Mouse (Mus musculus) liver, embryonic 18 days (tissue): Measurements from ENCODE around the gene Mag. TPM values are rescaled to one million over a fixed set of nuclear protein-coding genes. Genes with fewer than 3 reads are reported as not detected.

ENCODE experiments used
- polyA plus RNA-seq: library from polyadenylated mRNA; depleted of rRNA; stranded (reverse); fragments of >200 nt; gene quantifications from 2 replicates; pipeline ENCODE4 v1.2.3, GENCODE M21; 2012; rRNA removed

Gene Mag
- polyA plus RNA-seq: 0.32 and 0.35 TPM in 2 replicates

GRCm38 (mm10) chr7:30914732-30915131, at the start of gene Mag:
Gene Mag (minus strand): TSS chr7:30914873.

DNA sequence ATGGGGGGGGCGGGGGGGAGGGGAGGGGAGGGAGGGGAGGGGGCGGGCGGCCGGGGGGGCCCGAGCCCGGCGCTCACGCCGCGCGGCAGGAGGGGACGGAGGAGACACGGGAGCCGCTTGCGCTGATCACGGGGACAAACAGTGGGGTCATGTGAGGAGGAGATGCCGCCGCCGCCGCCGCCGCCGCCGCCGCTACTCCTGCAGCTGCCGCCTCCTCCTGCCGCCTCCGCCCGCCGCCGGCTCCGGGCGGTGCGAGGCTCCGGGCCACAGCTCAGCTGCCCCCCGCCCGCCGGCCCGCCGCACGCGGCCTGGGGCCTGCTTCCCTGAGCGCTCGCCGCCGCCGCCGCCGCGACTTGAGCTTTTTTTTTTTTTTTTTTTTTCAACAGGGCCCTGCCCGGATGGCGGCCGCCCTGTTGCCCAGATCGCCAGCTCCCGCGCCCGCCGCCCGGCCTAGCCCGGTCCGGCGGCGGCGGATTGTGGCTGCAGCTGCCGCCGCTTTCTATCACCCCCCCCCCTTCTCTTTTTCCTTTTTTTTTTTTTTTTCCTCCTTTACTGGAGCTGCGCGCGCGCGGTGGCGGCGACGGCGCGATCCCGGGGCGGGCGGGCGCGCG, 42.2 kb upstream of the Mag start, which contains the start of gene Usf2:
Gene Usf2, minus strand, starts transcription at position 48 of the 611 bp plus-strand sequence.

DNA sequence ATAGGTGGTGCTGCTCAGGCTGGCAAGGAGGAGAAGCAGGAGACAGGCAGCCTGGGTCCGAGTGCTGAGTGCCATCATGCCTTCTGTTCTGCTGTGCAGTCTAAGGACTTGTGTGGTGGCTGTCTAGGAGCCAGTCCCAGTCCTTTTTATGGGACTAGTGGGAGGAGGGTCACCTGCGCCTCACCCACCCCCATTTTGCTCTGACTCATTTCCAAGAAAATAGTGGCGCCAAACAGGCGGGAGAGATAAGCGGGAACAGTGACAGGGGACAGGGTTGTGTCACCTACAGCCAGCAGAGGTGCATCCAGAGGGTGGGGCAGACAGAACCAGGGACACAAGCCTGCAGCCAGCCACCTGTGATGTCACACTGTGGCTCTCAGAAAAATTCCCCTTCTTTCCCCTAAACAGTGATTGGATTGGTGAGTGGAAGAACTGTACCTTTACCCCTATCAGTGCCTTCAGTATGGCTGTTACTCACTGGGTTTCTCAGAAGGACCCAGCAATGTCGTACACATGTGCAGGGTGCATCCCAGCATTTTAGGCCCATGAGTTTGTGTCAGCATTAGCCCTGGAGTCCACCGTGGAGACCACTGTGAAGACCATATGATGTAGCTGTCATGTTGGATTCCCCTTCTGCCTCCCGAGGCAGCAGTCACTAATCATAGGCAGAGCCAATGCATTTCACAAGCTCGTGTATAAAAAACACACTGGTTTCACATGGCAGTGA, 29.4 kb upstream of the Mag start, which contains the start of gene Hamp:
Gene Hamp, minus strand, starts transcription at position 124 of the 727 bp plus-strand sequence.

DNA sequence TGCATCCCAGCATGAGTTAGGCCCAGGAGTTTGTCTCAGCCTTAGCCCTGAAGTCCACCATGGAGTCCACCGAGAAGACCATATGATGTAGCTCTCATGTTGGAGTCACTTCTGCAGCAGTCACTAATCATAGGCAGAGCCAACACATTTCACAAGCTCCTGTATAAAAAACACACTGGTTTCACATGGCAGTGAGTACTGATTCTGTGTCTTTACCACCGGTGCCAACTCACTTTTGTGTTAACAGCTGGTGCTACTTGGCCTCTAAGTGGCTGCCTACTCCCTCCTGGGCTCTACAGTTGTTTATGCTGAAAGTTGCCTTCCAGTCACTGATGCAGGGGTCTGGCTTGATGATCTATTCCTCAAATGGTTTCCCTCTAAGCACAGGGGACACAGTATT, 9.9 kb upstream of the Mag start, which contains the start of gene Hamp2:
Gene Hamp2, minus strand, starts transcription at position 101 of the 400 bp plus-strand sequence.

DNA sequence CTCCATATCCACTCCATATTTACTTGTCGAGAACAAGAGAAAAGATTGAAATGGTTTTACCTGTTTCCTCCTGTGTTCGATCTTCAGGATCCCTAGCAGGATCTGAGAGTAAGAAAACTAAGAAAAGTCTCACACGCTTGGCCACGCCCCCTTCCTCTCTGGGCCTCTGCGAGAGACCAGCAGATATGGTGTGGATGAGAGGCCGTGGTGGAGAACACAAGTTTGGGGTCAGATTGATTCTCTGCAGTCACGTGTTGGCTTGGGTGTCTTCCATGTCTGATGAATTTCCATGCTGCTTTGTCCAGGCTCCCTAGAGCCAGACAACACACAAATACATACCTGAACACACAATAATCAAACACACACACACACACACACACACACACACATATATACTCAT, 34.5 kb downstream of the Mag start, which contains the start of gene Cd22:
Gene Cd22, minus strand, starts transcription at position 167 of the 400 bp plus-strand sequence.

DNA sequence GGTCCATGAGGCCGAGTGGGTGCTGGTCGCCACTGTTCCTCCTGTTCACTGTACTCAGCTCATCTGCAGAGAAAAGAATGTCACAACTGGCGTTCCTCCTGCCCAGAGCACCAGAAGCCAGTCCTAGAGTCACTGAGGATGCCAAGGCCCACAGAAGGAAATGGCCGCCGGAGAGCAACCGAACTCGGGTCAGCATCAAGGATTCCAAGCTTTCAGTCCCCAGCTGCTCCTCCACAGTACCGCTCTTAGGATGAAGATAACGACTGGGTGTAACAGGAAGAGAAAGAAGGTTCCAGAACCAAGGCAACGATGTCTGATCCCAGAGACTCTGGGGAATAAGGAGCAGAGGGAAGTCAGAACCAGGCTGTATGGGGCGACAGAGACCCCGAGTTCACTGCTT, 53.2 kb downstream of the Mag start, which contains the start of gene Ffar1:
Gene Ffar1, minus strand, starts transcription at position 101 of the 400 bp plus-strand sequence.

GRCm38 (mm10) chr7:30856078-30856477, 58.6 kb downstream of the Mag start, which contains the start of gene Ffar3:
Gene Ffar3 (minus strand): TSS chr7:30856178.

Other genes with a start within 250 kb of the Mag start
- 13.8 and 14.4 TPM in 2 replicates for gene Haus5, start 249.9 kb downstream of the Mag start, polyA plus RNA-seq
- not detected in 2 replicates for gene Pmis2, start 243.3 kb downstream of the Mag start, polyA plus RNA-seq
- gene 2200002J24Rik, start 215.9 kb downstream of the Mag start, polyA plus RNA-seq: 0.24 and 0.43 TPM in 2 replicates
- gene Atp4a, start 202.7 kb downstream of the Mag start, polyA plus RNA-seq: 2.5 and 3.2 TPM in 2 replicates
- gene Tmem147, start 185.3 kb downstream of the Mag start, polyA plus RNA-seq: 82.8 and 85.1 TPM in 2 replicates
- 0.06 TPM in 1 of 2 replicates, not detected in the other for gene Gapdhs, start 171.2 kb downstream of the Mag start, polyA plus RNA-seq
- gene Sbsn, start 163.4 kb downstream of the Mag start, polyA plus RNA-seq: 0.99 and 1.0 TPM in 2 replicates
- 1.4 and 1.5 TPM in 2 replicates for gene Dmkn, start 151.1 kb downstream of the Mag start, polyA plus RNA-seq
- 0.16 and 1.4 TPM in 2 replicates for gene Krtdap, start 127.0 kb downstream of the Mag start, polyA plus RNA-seq
- gene Ffar2, start 91.1 kb downstream of the Mag start, polyA plus RNA-seq: 1.4 and 1.7 TPM in 2 replicates
- not detected in 2 replicates for gene Ffar3, start 58.7 kb downstream of the Mag start, polyA plus RNA-seq
- gene Ffar1, start 53.3 kb downstream of the Mag start, polyA plus RNA-seq: 0.06 and 0.07 TPM in 2 replicates
- gene Cd22, start 34.5 kb downstream of the Mag start, polyA plus RNA-seq: 3.4 and 4.7 TPM in 2 replicates
- gene Hamp2, start 9.8 kb upstream of the Mag start, polyA plus RNA-seq: not detected in 2 replicates
- gene Hamp, start 29.2 kb upstream of the Mag start, polyA plus RNA-seq: 30.9 and 57.5 TPM in 2 replicates
- gene Usf2, start 41.9 kb upstream of the Mag start, polyA plus RNA-seq: 47.1 and 50.1 TPM in 2 replicates
- 31.7 and 32.1 TPM in 2 replicates for gene Lsr, start 58.6 kb upstream of the Mag start, polyA plus RNA-seq
- gene Fam187b, start 58.9 kb upstream of the Mag start, polyA plus RNA-seq: 4.2 and 4.8 TPM in 2 replicates
- gene Fxyd5, start 127.6 kb upstream of the Mag start, polyA plus RNA-seq: 21.8 and 22.9 TPM in 2 replicates
- 0.53 and 0.70 TPM in 2 replicates for gene Fxyd7, start 136.6 kb upstream of the Mag start, polyA plus RNA-seq
- gene Fxyd1, start 142.3 kb upstream of the Mag start, polyA plus RNA-seq: 186 and 200 TPM in 2 replicates
- gene Lgi4, start 144.5 kb upstream of the Mag start, polyA plus RNA-seq: 0.21 and 0.23 TPM in 2 replicates
- gene Fxyd3, start 161.8 kb upstream of the Mag start, polyA plus RNA-seq: 0.85 and 1.2 TPM in 2 replicates
- gene Hpn, start 200.4 kb upstream of the Mag start, polyA plus RNA-seq: 217 and 233 TPM in 2 replicates
- gene Scn1b, start 212.1 kb upstream of the Mag start, polyA plus RNA-seq: 2.8 and 3.3 TPM in 2 replicates
- 30.3 and 39.3 TPM in 2 replicates for gene Gramd1a, start 241.0 kb upstream of the Mag start, polyA plus RNA-seq